Comparison of ENCODE assay signal across 10 mouse cellular contexts in the genomic region with DNA sequence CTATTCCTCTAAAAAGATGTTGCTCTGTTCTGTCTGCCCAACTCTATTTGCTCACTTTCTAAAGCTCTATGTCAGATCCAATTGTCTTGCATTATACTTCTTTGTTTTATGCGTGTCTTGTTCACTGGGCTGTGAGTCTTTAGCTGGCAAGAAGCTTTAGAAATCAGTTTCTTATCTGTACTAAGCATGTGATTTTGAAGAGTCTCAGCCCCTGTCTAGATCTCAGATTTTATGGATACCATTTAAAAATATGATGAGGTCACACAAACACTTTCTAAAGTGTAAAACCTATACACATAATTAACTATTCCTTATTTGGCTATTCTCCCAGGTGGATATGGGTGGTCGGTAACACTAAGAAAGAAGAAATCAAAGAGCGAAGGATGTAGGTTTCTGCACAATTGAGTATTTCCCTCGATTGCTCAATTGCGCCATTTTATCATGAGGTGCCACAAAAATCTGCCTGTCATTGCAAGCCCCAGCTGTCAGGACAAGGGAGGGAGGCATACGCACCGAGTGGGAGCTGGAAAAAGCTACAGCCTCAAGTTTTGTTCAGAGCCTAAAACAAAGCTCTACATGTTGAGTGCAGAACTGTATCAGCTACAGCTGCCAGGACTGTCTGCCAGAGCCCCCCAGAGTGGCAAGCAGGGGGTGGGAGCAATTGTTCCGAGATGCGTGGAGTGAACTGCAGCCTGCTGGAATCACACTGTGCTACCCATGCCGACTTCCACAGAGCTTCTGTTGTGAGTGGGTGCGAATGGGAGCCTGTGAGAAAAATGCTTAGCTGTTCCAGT. TPM values are rescaled to one million over a fixed set of nuclear protein-coding genes. Genes with fewer than 3 reads are reported as not detected.
DNase-seq lines count a peak whose midpoint lies in the region; ATAC-seq lines count a peak whose summit lies in the region.
"Had no signal": no experiment of that assay in that cellular context is flagged by ENCODE, and none has a peak within 500 bp of the region (broad histone marks: within the 10 kb centered on the region; RNA-seq: fewer than 3 reads in every experiment).

No protein-coding gene starts in this region.

- H3K4me3 ChIP-seq in hindbrain, embryonic 14.5 days (replicated peaks; ENCODE audit: low read length) = no peak overlapping the region
- no peak overlapping the region for H3K4me3 ChIP-seq in hindbrain, embryonic 12.5 days
- H3K4me3 ChIP-seq in midbrain, embryonic 16.5 days (ENCODE audit: low read depth, low read length) = no peak overlapping the region
- H3K4me3 ChIP-seq: embryonic facial prominence, embryonic 13.5 days; megakaryocyte, embryonic 14.5 days had no signal

- no peaks in the 10 kb centered on the region for H3K9me3 ChIP-seq in hindbrain, embryonic 14.5 days (ENCODE audit: control insufficient read depth, low read length)
- H3K9me3 ChIP-seq in hindbrain, embryonic 12.5 days (replicated peaks) = no peaks in the 10 kb centered on the region
- H3K9me3 ChIP-seq in midbrain, embryonic 16.5 days (replicated peaks; ENCODE audit: control insufficient read depth, low read length, poor library complexity, severe bottlenecking) = no peaks in the 10 kb centered on the region
- H3K9me3 ChIP-seq: embryonic facial prominence, embryonic 13.5 days had no signal

- no peaks in the 10 kb centered on the region; the same call in 1 of the 2 replicates for H3K4me1 ChIP-seq in hindbrain, embryonic 14.5 days (replicated peaks; ENCODE audit: control insufficient read depth, insufficient read depth, low read length)
- H3K4me1 ChIP-seq in hindbrain, embryonic 12.5 days = peaks cover 4% of the 10 kb centered on the region; the same call in 1 of the 2 replicates
- H3K4me1 ChIP-seq in midbrain, embryonic 16.5 days (ENCODE audit: control insufficient read depth, insufficient read depth, low read length) = no peaks in the 10 kb centered on the region
- H3K4me1 ChIP-seq: megakaryocyte, embryonic 14.5 days had no signal

- H3K27ac ChIP-seq in hindbrain, embryonic 14.5 days = no peak overlapping the region
- H3K27ac ChIP-seq in hindbrain, embryonic 12.5 days = no peak overlapping the region
- no peak overlapping the region for H3K27ac ChIP-seq in midbrain, embryonic 16.5 days (ENCODE audit: low read length)
- H3K27ac ChIP-seq: embryonic facial prominence, embryonic 13.5 days had no signal

- H3K9ac ChIP-seq in hindbrain, embryonic 14.5 days = no peak overlapping the region
- no peak overlapping the region for H3K9ac ChIP-seq in hindbrain, embryonic 12.5 days
- H3K9ac ChIP-seq in midbrain, embryonic 16.5 days (ENCODE audit: low read depth, low read length) = no peak overlapping the region; the same call in 1 of the 2 replicates
- H3K9ac ChIP-seq: embryonic facial prominence, embryonic 13.5 days had no signal

- WGBS in hindbrain, embryonic 14.5 days = 58% methylated on average over 11 of the region's 11 CpGs
- WGBS in hindbrain, embryonic 12.5 days = 70% methylated on average over 11 of the region's 11 CpGs
- WGBS in midbrain, embryonic 16.5 days = 55% methylated on average over 11 of the region's 11 CpGs

- no peak for DNase-seq in hindbrain, embryonic 14.5 days (ENCODE audit: low spot score)
- DNase-seq in cerebellum, postnatal 14 days = peak; percentile 21 to 41
- DNase-seq in layer of hippocampus, postnatal 25 days (ENCODE audit: extremely low spot score in 1 of 2, low spot score in 1 of 2) = peak; percentile 42 to 47
- no peak for DNase-seq in adrenal gland, adult (ENCODE audit: inconsistent age in 2 of 2, low spot score in 1 of 2)
- no peak for DNase-seq in spleen, postnatal 36 days (ENCODE audit: low spot score in 2 of 2)
- DNase-seq in ovary, postnatal 36 days (ENCODE audit: low spot score) = no peak

- H3K27me3 ChIP-seq in hindbrain, embryonic 14.5 days (ENCODE audit: control insufficient read depth, insufficient read depth, low read length) = no peaks in the 10 kb centered on the region
- H3K27me3 ChIP-seq in hindbrain, embryonic 12.5 days = no peaks in the 10 kb centered on the region
- H3K27me3 ChIP-seq in midbrain, embryonic 16.5 days (ENCODE audit: control insufficient read depth, insufficient read depth, low read depth, low read length) = no peaks in the 10 kb centered on the region
- H3K27me3 ChIP-seq: embryonic facial prominence, embryonic 13.5 days; megakaryocyte, embryonic 14.5 days had no signal

- H3K4me2 ChIP-seq in hindbrain, embryonic 14.5 days (replicated peaks) = peak overlapping the region; percentile 27
- no peak overlapping the region for H3K4me2 ChIP-seq in hindbrain, embryonic 12.5 days (replicated peaks)
- H3K4me2 ChIP-seq in midbrain, embryonic 16.5 days (ENCODE audit: low read length) = 0 out of 2 replicates have a peak overlapping the region, but pooled peaks have one; percentile 24
- H3K4me2 ChIP-seq: embryonic facial prominence, embryonic 13.5 days had no signal

- peak; percentile 82; the same call in 1 of the 2 replicates for ATAC-seq in hindbrain, embryonic 14.5 days (ENCODE audit: low FRiP score)
- ATAC-seq in hindbrain, embryonic 12.5 days (ENCODE audit: low FRiP score) = no peak
- ATAC-seq in midbrain, embryonic 16.5 days = peak; percentile 65

- H3K36me3 ChIP-seq in hindbrain, embryonic 14.5 days (replicated peaks; ENCODE audit: control insufficient read depth, insufficient read depth) = no peaks in the 10 kb centered on the region; the same call in 1 of the 2 replicates
- H3K36me3 ChIP-seq in hindbrain, embryonic 12.5 days = no peaks in the 10 kb centered on the region
- no peaks in the 10 kb centered on the region for H3K36me3 ChIP-seq in midbrain, embryonic 16.5 days (ENCODE audit: control insufficient read depth, insufficient read depth, low read length)
- H3K36me3 ChIP-seq: embryonic facial prominence, embryonic 13.5 days had no signal

RNA-seq across cellular contexts. Expression of a gene that starts 47.6 kb away (rescaled TPM):
- polyA plus RNA-seq in hindbrain, embryonic 14.5 days (2014; fragmentation: Nextera tagmentation; extraction: Ambion mirVana) = 80.9 and 85.5 TPM in 2 replicates
- 23.8 and 24.6 TPM in 2 replicates for polyA plus RNA-seq in hindbrain, embryonic 12.5 days (2016; fragmentation: Nextera tagmentation; extraction: Ambion mirVana)
- total RNA-seq in layer of hippocampus, postnatal 25 days (2021) = 100 to 1,000 TPM; 187 to 211 TPM
- polyA plus RNA-seq in midbrain, embryonic 16.5 days (2015; fragmentation: Nextera tagmentation; extraction: Ambion mirVana) = 66.6 and 70.7 TPM in 2 replicates

Comparison
In these comparisons a context has a peak if more than half of its experiments do, and no peak if none do; other contexts are left out.
1. DNase-seq: peak in cerebellum, postnatal 14 days (2 of 2) and layer of hippocampus, postnatal 25 days (2 of 2); none in hindbrain, embryonic 14.5 days (single experiment), adrenal gland, adult (0 of 2), spleen, postnatal 36 days (0 of 2) and ovary, postnatal 36 days (single experiment).